In the genomic region with DNA sequence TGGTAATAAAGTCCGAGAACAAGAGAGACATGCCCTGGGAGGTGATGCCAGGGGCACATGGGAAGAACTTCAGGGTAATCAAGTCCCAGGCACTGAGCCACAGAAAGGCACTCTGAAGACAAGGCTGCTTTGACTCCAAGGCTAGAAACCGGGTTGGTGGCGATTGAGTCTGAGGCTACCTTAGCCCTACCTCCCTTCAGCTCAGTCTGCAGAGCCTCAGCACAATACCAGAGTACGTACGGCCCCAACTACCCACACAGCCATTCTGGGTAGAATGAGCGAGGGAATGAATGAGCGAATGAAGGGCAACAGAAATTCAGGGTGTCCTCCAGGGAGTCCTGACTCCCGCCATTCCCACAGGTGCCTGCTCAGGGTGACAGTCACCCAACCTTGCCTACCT, we compare ENCODE assay signal across 11 mouse cellular contexts. TPM values are rescaled to one million over a fixed set of nuclear protein-coding genes. Genes with fewer than 3 reads are reported as not detected.
A peak's percentile ranks its signal among the peaks of the same experiment; 100 is the strongest.
DNase-seq lines count a peak whose midpoint lies in the region; ATAC-seq lines count a peak whose summit lies in the region.
"Had no signal": no experiment of that assay in that cellular context is flagged by ENCODE, and none has a peak within 500 bp of the region (broad histone marks: within the 10 kb centered on the region; RNA-seq: fewer than 3 reads in every experiment).

No protein-coding gene starts in this region.

- H3K36me3 ChIP-seq in hindbrain, embryonic 12.5 days: no peaks in the 10 kb centered on the region
- H3K36me3 ChIP-seq in hindbrain, embryonic 10.5 days: no peaks in the 10 kb centered on the region
- no peaks in the 10 kb centered on the region for H3K36me3 ChIP-seq in neural tube, embryonic 13.5 days
- H3K36me3 ChIP-seq in hindbrain, embryonic 16.5 days (ENCODE audit: control insufficient read depth, insufficient read depth, low read length): no peaks in the 10 kb centered on the region
- H3K36me3 ChIP-seq: limb, embryonic 13.5 days; stomach, embryonic 15.5 days had no signal

- no peak for DNase-seq in hindbrain, embryonic 10.5 days (ENCODE audit: low spot score)
- DNase-seq in neural tube, embryonic 10.5 days (ENCODE audit: extremely low spot score, low spot score): no peak
- peak; percentile 63 for DNase-seq in thymus, postnatal 25 days
- DNase-seq in gastrocnemius, adult 8-10 months (ENCODE audit: low spot score in 2 of 2): no peak
- DNase-seq: layer of hippocampus, postnatal 36 days had no signal

- no peak overlapping the region for H3K27ac ChIP-seq in hindbrain, embryonic 12.5 days
- H3K27ac ChIP-seq in hindbrain, embryonic 10.5 days: no peak overlapping the region
- peak overlapping the region; percentile 97; the same call in 1 of the 2 replicates for H3K27ac ChIP-seq in neural tube, embryonic 13.5 days (replicated peaks)
- no peak overlapping the region for H3K27ac ChIP-seq in hindbrain, embryonic 16.5 days (ENCODE audit: low read depth, low read length)

- WGBS in hindbrain, embryonic 12.5 days: 92% methylated on average over 8 of the region's 8 CpGs
- WGBS in hindbrain, embryonic 10.5 days: 90% methylated on average over 8 of the region's 8 CpGs
- 96% methylated on average over 8 of the region's 8 CpGs for WGBS in neural tube, embryonic 13.5 days
- 92% methylated on average over 8 of the region's 8 CpGs for WGBS in hindbrain, embryonic 16.5 days

- no peaks in the 10 kb centered on the region for H3K9me3 ChIP-seq in hindbrain, embryonic 12.5 days (replicated peaks)
- H3K9me3 ChIP-seq in hindbrain, embryonic 10.5 days: no peaks in the 10 kb centered on the region
- no peaks in the 10 kb centered on the region for H3K9me3 ChIP-seq in neural tube, embryonic 13.5 days
- H3K9me3 ChIP-seq in hindbrain, embryonic 16.5 days (ENCODE audit: control insufficient read depth, low read length): no peaks in the 10 kb centered on the region
- H3K9me3 ChIP-seq: limb, embryonic 13.5 days; stomach, embryonic 15.5 days had no signal

- H3K9ac ChIP-seq in hindbrain, embryonic 12.5 days: no peak overlapping the region
- 0 out of 2 replicates have a peak overlapping the region, but pooled peaks have one; percentile 34 for H3K9ac ChIP-seq in neural tube, embryonic 13.5 days
- no peak overlapping the region for H3K9ac ChIP-seq in hindbrain, embryonic 16.5 days (ENCODE audit: low read depth, low read length)
- H3K9ac ChIP-seq: stomach, embryonic 15.5 days had no signal

- H3K4me1 ChIP-seq in hindbrain, embryonic 12.5 days: peaks cover 46% of the 10 kb centered on the region
- H3K4me1 ChIP-seq in hindbrain, embryonic 10.5 days (replicated peaks): peaks cover 49% of the 10 kb centered on the region
- peaks cover 57% of the 10 kb centered on the region for H3K4me1 ChIP-seq in neural tube, embryonic 13.5 days (replicated peaks)
- peaks cover 30% of the 10 kb centered on the region for H3K4me1 ChIP-seq in hindbrain, embryonic 16.5 days (ENCODE audit: control insufficient read depth, insufficient read depth, low read depth, low read length)

- ATAC-seq in hindbrain, embryonic 12.5 days (ENCODE audit: low FRiP score): no peak
- no peak for ATAC-seq in neural tube, embryonic 13.5 days (ENCODE audit: low read depth)
- no peak for ATAC-seq in hindbrain, embryonic 16.5 days
- no peak for ATAC-seq in monocyte, adult 5-6 weeks (replicated peaks; ENCODE audit: insufficient number of reproducible peaks, low FRiP score, low TSS enrichment, poor library complexity, severe bottlenecking)

- H3K4me3 ChIP-seq in hindbrain, embryonic 12.5 days: no peak overlapping the region
- H3K4me3 ChIP-seq in hindbrain, embryonic 10.5 days: no peak overlapping the region
- no peak overlapping the region for H3K4me3 ChIP-seq in neural tube, embryonic 13.5 days
- H3K4me3 ChIP-seq in hindbrain, embryonic 16.5 days (ENCODE audit: low read length): no peak overlapping the region
- H3K4me3 ChIP-seq: stomach, embryonic 15.5 days had no signal

- H3K27me3 ChIP-seq in hindbrain, embryonic 12.5 days: peaks cover 5% of the 10 kb centered on the region; the same call in 1 of the 2 replicates
- peaks cover 20% of the 10 kb centered on the region for H3K27me3 ChIP-seq in hindbrain, embryonic 10.5 days (ENCODE audit: insufficient read depth, poor library complexity, severe bottlenecking)
- no peaks in the 10 kb centered on the region for H3K27me3 ChIP-seq in neural tube, embryonic 13.5 days
- no peaks in the 10 kb centered on the region for H3K27me3 ChIP-seq in hindbrain, embryonic 16.5 days (replicated peaks; ENCODE audit: control insufficient read depth, insufficient read depth, low read length)
- H3K27me3 ChIP-seq: limb, embryonic 13.5 days; stomach, embryonic 15.5 days had no signal

- peak overlapping the region; percentile 86 for H3K4me2 ChIP-seq in hindbrain, embryonic 12.5 days (replicated peaks)
- H3K4me2 ChIP-seq in neural tube, embryonic 13.5 days: peak overlapping the region; percentile 72
- H3K4me2 ChIP-seq in hindbrain, embryonic 16.5 days (ENCODE audit: low read length): peak overlapping the region; percentile 92

RNA-seq across cellular contexts. Expression of gene Cerk, which starts 2.5 kb away (rescaled TPM):
- polyA plus RNA-seq in hindbrain, embryonic 12.5 days (2016; fragmentation: Nextera tagmentation; extraction: Ambion mirVana): 26.0 and 28.1 TPM in 2 replicates
- polyA plus RNA-seq in hindbrain, embryonic 10.5 days (2016; fragmentation: Nextera tagmentation; extraction: Ambion mirVana): 12.8 and 15.9 TPM in 2 replicates
- polyA plus RNA-seq in neural tube, embryonic 13.5 days (2015; fragmentation: Nextera tagmentation; extraction: Ambion mirVana): 30.4 and 31.4 TPM in 2 replicates
- 25.3 and 27.6 TPM in 2 replicates for polyA plus RNA-seq in hindbrain, embryonic 16.5 days (2015; fragmentation: Nextera tagmentation; extraction: Ambion mirVana)
- 37.3 to 42.5 TPM (median 38.1 TPM) in 3 replicates for total RNA-seq in monocyte, adult 5-6 weeks (2017)
- 1 to 10 TPM; 3.2 to 4.4 (median 3.8) TPM for total RNA-seq in gastrocnemius, adult 8-10 months (2022)

RNA-seq across cellular contexts. Expression of gene Tbc1d22a, which starts 30.8 kb away (rescaled TPM):
- 13.8 and 14.1 TPM in 2 replicates for polyA plus RNA-seq in hindbrain, embryonic 12.5 days (2016; fragmentation: Nextera tagmentation; extraction: Ambion mirVana)
- 13.4 and 13.5 TPM in 2 replicates for polyA plus RNA-seq in hindbrain, embryonic 10.5 days (2016; fragmentation: Nextera tagmentation; extraction: Ambion mirVana)
- 10.8 and 12.4 TPM in 2 replicates for polyA plus RNA-seq in neural tube, embryonic 13.5 days (2015; fragmentation: Nextera tagmentation; extraction: Ambion mirVana)
- 12.6 and 13.2 TPM in 2 replicates for polyA plus RNA-seq in hindbrain, embryonic 16.5 days (2015; fragmentation: Nextera tagmentation; extraction: Ambion mirVana)
- 24.4 to 47.7 TPM (median 28.3 TPM) in 3 replicates for total RNA-seq in monocyte, adult 5-6 weeks (2017)
- 10 to 100 TPM; 14.7 to 15.7 (median 15.3) TPM for total RNA-seq in gastrocnemius, adult 8-10 months (2022)
